ENCODE assay signal across 7 mouse cellular contexts in genomic region chr7:80586681-80587660, GRCm38 (mm10). TPM values are rescaled to one million over a fixed set of nuclear protein-coding genes. Genes with fewer than 3 reads are reported as not detected.
A peak's percentile ranks its signal among the peaks of the same experiment; 100 is the strongest.
DNase-seq lines count a peak whose midpoint lies in the region; ATAC-seq and TF ChIP-seq lines count a peak whose summit lies in the region.

No protein-coding gene starts in this region.

- TF ChIP-seq EP300 in liver, postnatal 0 days (IDR thresholded peaks at IDR 0.05; ENCODE audit: low read depth): no peak

- no peak overlapping the region; the same call in 1 of the 2 replicates for H3K27ac ChIP-seq in embryonic facial prominence, embryonic 14.5 days (replicated peaks; ENCODE audit: low read depth, low read length)
- peak overlapping the region; percentile 51; the same call in 1 of the 2 replicates for H3K27ac ChIP-seq in intestine, embryonic 14.5 days (ENCODE audit: low read depth)
- H3K27ac ChIP-seq in liver, postnatal 0 days (ENCODE audit: low read depth): peak overlapping the region; percentile 53
- no peak overlapping the region; the same call in 1 of the 2 replicates for H3K27ac ChIP-seq in stomach, embryonic 15.5 days

- peaks cover 38% of the 10 kb centered on the region for H3K36me3 ChIP-seq in embryonic facial prominence, embryonic 14.5 days (ENCODE audit: control insufficient read depth, insufficient read depth, low read length)
- peaks cover 38% of the 10 kb centered on the region for H3K36me3 ChIP-seq in intestine, embryonic 14.5 days (ENCODE audit: control insufficient read depth, insufficient read depth, low read length)
- H3K36me3 ChIP-seq in liver, postnatal 0 days (replicated peaks; ENCODE audit: insufficient read depth, low read length): peaks cover 31% of the 10 kb centered on the region
- peaks cover 23% of the 10 kb centered on the region for H3K36me3 ChIP-seq in stomach, embryonic 15.5 days

- peak overlapping the region; percentile 46 for H3K9ac ChIP-seq in embryonic facial prominence, embryonic 14.5 days (ENCODE audit: low read depth, low read length)
- no peak overlapping the region for H3K9ac ChIP-seq in intestine, embryonic 14.5 days (ENCODE audit: low read length)
- H3K9ac ChIP-seq in liver, postnatal 0 days (replicated peaks): no peak overlapping the region
- no peak overlapping the region for H3K9ac ChIP-seq in stomach, embryonic 15.5 days

- H3K9me3 ChIP-seq in embryonic facial prominence, embryonic 14.5 days (ENCODE audit: control insufficient read depth, low read length): no peaks in the 10 kb centered on the region
- H3K9me3 ChIP-seq in intestine, embryonic 14.5 days (ENCODE audit: control insufficient read depth, low read length): no peaks in the 10 kb centered on the region
- H3K9me3 ChIP-seq in liver, postnatal 0 days (ENCODE audit: low read length): no peaks in the 10 kb centered on the region
- H3K9me3 ChIP-seq in stomach, embryonic 15.5 days: no peaks in the 10 kb centered on the region

- peak; percentile 52 for DNase-seq in cerebellum, postnatal 10 days
- peak; percentile 59 for DNase-seq in embryonic facial prominence, embryonic 14.5 days (ENCODE audit: low spot score)
- peak; percentile 56 for DNase-seq in intestine, embryonic 14.5 days (ENCODE audit: low spot score)
- no peak for DNase-seq in liver, postnatal 0 days
- no peak for DNase-seq in spleen, postnatal 4 days (ENCODE audit: low spot score in 2 of 2)
- DNase-seq in gastrocnemius, adult 18-20 months (ENCODE audit: low spot score): no peak

- peak overlapping the region; percentile 9; the same call in 1 of the 2 replicates for H3K4me3 ChIP-seq in embryonic facial prominence, embryonic 14.5 days (ENCODE audit: low read depth, low read length)
- no peak overlapping the region for H3K4me3 ChIP-seq in intestine, embryonic 14.5 days (ENCODE audit: low read depth, low read length)
- no peak overlapping the region for H3K4me3 ChIP-seq in liver, postnatal 0 days (ENCODE audit: low read depth, low read length)
- H3K4me3 ChIP-seq in stomach, embryonic 15.5 days (replicated peaks): no peak overlapping the region

- TF ChIP-seq CTCF in liver, postnatal 0 days (IDR thresholded peaks at IDR 0.05; ENCODE audit: low read depth): no peak

- no peaks in the 10 kb centered on the region for H3K27me3 ChIP-seq in embryonic facial prominence, embryonic 14.5 days (replicated peaks; ENCODE audit: control insufficient read depth, insufficient read depth, low read length)
- H3K27me3 ChIP-seq in intestine, embryonic 14.5 days (replicated peaks; ENCODE audit: control insufficient read depth, insufficient read depth, low read length): no peaks in the 10 kb centered on the region
- H3K27me3 ChIP-seq in liver, postnatal 0 days (ENCODE audit: insufficient read depth, low read length): no peaks in the 10 kb centered on the region
- no peaks in the 10 kb centered on the region for H3K27me3 ChIP-seq in stomach, embryonic 15.5 days (replicated peaks)

- peak overlapping the region; percentile 38 for H3K4me2 ChIP-seq in embryonic facial prominence, embryonic 14.5 days (ENCODE audit: low read depth, low read length)
- H3K4me2 ChIP-seq in intestine, embryonic 14.5 days (ENCODE audit: low read length): peak overlapping the region; percentile 33
- no peak overlapping the region; the same call in 1 of the 2 replicates for H3K4me2 ChIP-seq in liver, postnatal 0 days (ENCODE audit: low read depth, low read length)
- H3K4me2 ChIP-seq in stomach, embryonic 15.5 days: peak overlapping the region; percentile 32; the same call in 1 of the 2 replicates

- peak; percentile 69 for ATAC-seq in embryonic facial prominence, embryonic 14.5 days (ENCODE audit: low read depth)
- ATAC-seq in intestine, embryonic 14.5 days (replicated peaks; ENCODE audit: low FRiP score, low TSS enrichment, low read depth): no peak; the same call in 1 of the 2 replicates
- ATAC-seq in liver, postnatal 0 days: peak; percentile 18; the same call in 1 of the 2 replicates
- ATAC-seq in stomach, embryonic 15.5 days (ENCODE audit: insufficient read depth, low FRiP score, low read depth): peak; percentile 25; the same call in 1 of the 2 replicates

- H3K4me1 ChIP-seq in embryonic facial prominence, embryonic 14.5 days (ENCODE audit: control insufficient read depth, insufficient read depth, low read length): peaks cover 4% of the 10 kb centered on the region; the same call in 1 of the 2 replicates
- H3K4me1 ChIP-seq in intestine, embryonic 14.5 days (replicated peaks; ENCODE audit: control insufficient read depth, insufficient read depth, low read length): peaks cover 16% of the 10 kb centered on the region
- H3K4me1 ChIP-seq in liver, postnatal 0 days (ENCODE audit: insufficient read depth): peaks cover 10% of the 10 kb centered on the region
- H3K4me1 ChIP-seq in stomach, embryonic 15.5 days: peaks cover 10% of the 10 kb centered on the region

- WGBS in embryonic facial prominence, embryonic 14.5 days: 25% methylated on average over 27 of the region's 29 CpGs
- WGBS in intestine, embryonic 14.5 days: 20% methylated on average over 28 of the region's 29 CpGs
- 50% methylated on average over 27 of the region's 29 CpGs for WGBS in liver, postnatal 0 days (ENCODE audit: insufficient replicate concordance)
- 25% methylated on average over 28 of the region's 29 CpGs for WGBS in stomach, embryonic 15.5 days

RNA-seq across cellular contexts. Expression of gene Blm, which starts 52.1 kb away (rescaled TPM):
- 13.1 and 17.1 TPM in 2 replicates for polyA plus RNA-seq in embryonic facial prominence, embryonic 14.5 days (2014; fragmentation: Nextera tagmentation; extraction: Ambion mirVana)
- 23.3 and 29.1 TPM in 2 replicates for polyA plus RNA-seq in intestine, embryonic 14.5 days (2014; fragmentation: Nextera tagmentation; extraction: Ambion mirVana)
- 8.1 and 11.8 TPM in 2 replicates for polyA plus RNA-seq in liver, postnatal 0 days (2015; fragmentation: Nextera tagmentation; extraction: Ambion mirVana)
- 18.5 and 21.6 TPM in 2 replicates for polyA plus RNA-seq in stomach, embryonic 15.5 days (2015; fragmentation: Nextera tagmentation; extraction: Ambion mirVana)
- 1 to 10 TPM; 1.4 to 1.9 TPM for total RNA-seq in gastrocnemius, adult 18-20 months (2021)

Comparison
In these comparisons a context has a peak if more than half of its experiments do, and no peak if none do; other contexts are left out.
1. DNase-seq: peak in cerebellum, postnatal 10 days (2 of 2), embryonic facial prominence, embryonic 14.5 days (single experiment) and intestine, embryonic 14.5 days (single experiment); none in liver, postnatal 0 days (single experiment), spleen, postnatal 4 days (0 of 2) and gastrocnemius, adult 18-20 months (single experiment).
2. H3K27ac ChIP-seq: peak in intestine, embryonic 14.5 days (single experiment) and liver, postnatal 0 days (single experiment); none in embryonic facial prominence, embryonic 14.5 days (single experiment) and stomach, embryonic 15.5 days (single experiment).